Mouse (Mus musculus) intestine, postnatal 0 days (tissue): ENCODE measurements at regions not wholly inside any gene's neighbourhood (a gene's known extent, or its start where the extent isn't known, plus 50 kb on each side); places are given as distances from the start of the nearest gene placed in this dataset.
"Not testable (repeated sequence)": the region's sequence is repeated elsewhere in the genome, so short reads cannot be mapped to it uniquely, and the experiment has no call there.

ENCODE experiments used
- ATAC-seq: fragments of 200-750 bp; cut with Nextera tagmentation; 2 replicates; pipeline ENCODE4 v1.8.0; 2017; ENCODE audit warnings: mild to moderate bottlenecking, moderate TSS enrichment, moderate library complexity
- H3K27ac ChIP-seq: fragments of 300-500 bp; sonication (generic); 2 replicates; pipeline ENCODE4 v1.5.1; 2014; ENCODE audit warnings: mild to moderate bottlenecking, low read depth, low read length, moderate library complexity
- H3K27me3 ChIP-seq: fragments of 300-500 bp; sonication (generic); replicated peaks from 2 replicates; pipeline ENCODE4 v1.6.1; 2014; ENCODE audit warnings: low read length, mixed read lengths; ENCODE audit not compliant: control insufficient read depth, insufficient read depth
- H3K36me3 ChIP-seq: fragments of 300-500 bp; sonication (generic); 2 replicates; pipeline ENCODE4 v1.6.1; 2014; ENCODE audit warnings: mild to moderate bottlenecking, moderate library complexity; ENCODE audit not compliant: control insufficient read depth, insufficient read depth
- H3K4me1 ChIP-seq: fragments of 300-500 bp; sonication (generic); replicated peaks from 2 replicates; pipeline ENCODE4 v1.6.1; 2014; ENCODE audit warnings: antibody characterized with exemption, low read length, mixed read lengths; ENCODE audit not compliant: control insufficient read depth, insufficient read depth
- H3K4me2 ChIP-seq: fragments of 300-500 bp; sonication (generic); replicated peaks from 2 replicates; pipeline ENCODE4 v1.6.1; 2014; ENCODE audit warnings: low read depth, mild to moderate bottlenecking, moderate library complexity
- H3K4me3 ChIP-seq: fragments of 300-500 bp; sonication (generic); 2 replicates; pipeline ENCODE4 v1.5.1; 2014; ENCODE audit warnings: low read depth, low read length
- H3K9ac ChIP-seq: fragments of 300-500 bp; sonication (generic); 2 replicates; pipeline ENCODE4 v1.6.1; 2014; ENCODE audit warnings: mild to moderate bottlenecking, low read depth, low read length
- H3K9me3 ChIP-seq: fragments of 300-500 bp; sonication (generic); 2 replicates; pipeline ENCODE4 v1.6.1; 2016; ENCODE audit warnings: mixed run types; ENCODE audit not compliant: control insufficient read depth
- CTCF ChIP-seq: sonication (generic); IDR thresholded peaks from 2 replicates; pipeline ENCODE4 v1.5.1; 2016; ENCODE audit warnings: low read depth, mild to moderate bottlenecking, control low read depth, antibody characterized with exemption, moderate library complexity
- WGBS: fragments of 180-500 bp; shearing (Covaris S2); extraction: QIAGEN DNeasy Blood & Tissue Kit; methylation state at CpG from one replicate; pipeline ENCODE4 v1.1.7; 2014; 5-methylcytosine and 5-hydroxymethylcytosine counted together

DNA sequence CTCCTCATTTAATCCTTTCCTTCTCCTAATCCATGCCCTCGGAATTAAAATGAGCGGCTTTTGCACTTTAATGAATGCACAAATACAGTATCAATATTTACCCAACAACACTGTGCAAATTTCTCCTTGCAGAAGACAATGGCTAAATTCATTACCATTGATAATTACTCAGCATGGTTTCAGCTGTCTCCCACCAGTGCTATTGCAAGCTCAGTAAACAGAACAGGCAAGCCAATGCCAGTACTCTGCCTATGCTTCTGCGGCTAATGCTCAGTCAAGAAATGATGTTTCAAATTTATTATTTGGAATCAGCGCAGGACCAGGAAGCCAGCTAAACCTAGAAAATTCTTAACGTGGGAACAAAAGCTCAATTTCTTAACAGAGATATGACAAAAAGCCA, 84.1 kb upstream of the Thsd7a start:
- H3K4me1 ChIP-seq = no peaks in the 10 kb centered on the region
- no peaks in the 10 kb centered on the region for H3K9me3 ChIP-seq
- no peak for TF ChIP-seq CTCF
- ATAC-seq = no peak
- no peak overlapping the region for H3K4me2 ChIP-seq
- H3K9ac ChIP-seq = no peak overlapping the region
- WGBS = 54% methylated on average over 5 of the region's 5 CpGs
- no peak overlapping the region for H3K27ac ChIP-seq
- no peak overlapping the region for H3K4me3 ChIP-seq
- H3K27me3 ChIP-seq = no peaks in the 10 kb centered on the region
- no peaks in the 10 kb centered on the region for H3K36me3 ChIP-seq

DNA sequence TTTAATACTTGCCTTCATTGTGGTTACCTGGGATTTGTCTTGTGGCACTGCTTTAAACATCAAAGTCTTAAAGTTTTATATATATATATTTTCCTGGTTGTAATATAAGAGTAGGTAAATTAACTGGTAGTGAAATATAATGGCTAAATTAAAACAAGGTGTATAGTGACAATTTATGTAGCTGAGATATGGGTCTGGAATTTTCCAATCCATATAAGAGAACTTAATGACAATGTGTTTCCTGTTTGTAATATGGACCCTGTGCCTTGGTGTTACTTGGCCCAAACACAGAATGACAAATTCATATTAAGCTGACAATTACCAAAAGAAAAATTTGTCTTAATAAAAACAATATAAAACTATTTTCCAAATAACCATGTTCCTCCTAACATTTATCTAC, 82.7 kb upstream of the Thsd7a start:
- no peak for ATAC-seq
- Histone ChIP-seq H3K4me1 (no peaks in the 10 kb centered on the region), H3K9ac (no peak overlapping the region), H3K9me3 (no peaks in the 10 kb centered on the region), H3K36me3 (no peaks in the 10 kb centered on the region), H3K27ac (no peak overlapping the region), H3K27me3 (no peaks in the 10 kb centered on the region), H3K4me3 (no peak overlapping the region), H3K4me2 (no peak overlapping the region)
- no peak for TF ChIP-seq CTCF

DNA sequence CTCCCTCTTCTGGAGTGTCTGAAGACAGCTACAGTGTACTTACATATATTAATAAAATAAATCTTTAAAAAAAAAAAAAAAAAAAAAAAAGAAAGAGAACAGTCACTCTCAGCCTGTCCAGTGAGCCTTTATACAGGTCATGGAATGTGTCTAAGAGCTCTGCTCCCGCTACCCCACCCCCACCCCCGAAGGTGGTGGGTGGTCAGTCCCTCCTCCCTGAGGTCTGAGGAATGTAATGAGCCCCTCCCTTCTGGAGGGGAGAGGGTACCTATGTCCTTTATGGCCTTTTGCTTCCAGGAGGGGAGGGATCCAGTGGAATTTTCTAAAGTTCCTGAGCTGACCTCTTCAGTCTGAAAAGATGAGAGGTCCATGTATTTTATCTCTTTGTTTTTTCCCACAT, 82.3 kb upstream of the Thsd7a start:
- no peak for ATAC-seq
- no peak for TF ChIP-seq CTCF
- WGBS = 81% methylated on average over 2 of the region's 2 CpGs

DNA sequence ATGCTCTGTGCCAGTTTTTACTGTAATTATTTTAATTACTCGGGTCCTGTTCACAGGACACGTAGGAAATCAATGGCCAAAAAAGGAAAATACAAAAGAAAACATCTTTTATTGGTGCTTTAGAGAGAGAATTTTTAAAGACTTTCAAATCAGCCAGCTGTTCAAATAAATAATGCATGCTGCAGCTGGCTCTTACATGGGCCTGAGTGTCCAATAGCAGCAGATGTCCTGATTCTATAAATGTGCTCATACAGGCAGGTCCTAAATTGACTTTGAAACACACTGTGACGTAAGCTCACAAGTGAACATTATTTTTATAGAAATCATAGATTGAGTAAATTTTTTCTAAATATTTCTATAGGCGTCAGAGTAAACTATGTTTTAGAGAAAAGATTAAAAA, 78.5 kb upstream of the Thsd7a start:
- H3K36me3 ChIP-seq = no peaks in the 10 kb centered on the region
- H3K4me2 ChIP-seq = no peak overlapping the region
- WGBS = 75% methylated on average over 4 of the region's 4 CpGs
- no peak for TF ChIP-seq CTCF
- H3K9me3 ChIP-seq = no peaks in the 10 kb centered on the region
- no peak overlapping the region for H3K9ac ChIP-seq
- no peak overlapping the region for H3K27ac ChIP-seq
- no peaks in the 10 kb centered on the region for H3K27me3 ChIP-seq
- H3K4me3 ChIP-seq = no peak overlapping the region
- H3K4me1 ChIP-seq = no peaks in the 10 kb centered on the region
- ATAC-seq = no peak

More for the DNA sequence above, 82.3 kb upstream of the Thsd7a start:
- no peak overlapping the region for H3K4me2 ChIP-seq
- no peaks in the 10 kb centered on the region for H3K27me3 ChIP-seq
- no peak overlapping the region for H3K4me3 ChIP-seq
- H3K9ac ChIP-seq = no peak overlapping the region
- H3K36me3 ChIP-seq = no peaks in the 10 kb centered on the region
- H3K27ac ChIP-seq = no peak overlapping the region
- no peaks in the 10 kb centered on the region for H3K4me1 ChIP-seq
- no peaks in the 10 kb centered on the region for H3K9me3 ChIP-seq

DNA sequence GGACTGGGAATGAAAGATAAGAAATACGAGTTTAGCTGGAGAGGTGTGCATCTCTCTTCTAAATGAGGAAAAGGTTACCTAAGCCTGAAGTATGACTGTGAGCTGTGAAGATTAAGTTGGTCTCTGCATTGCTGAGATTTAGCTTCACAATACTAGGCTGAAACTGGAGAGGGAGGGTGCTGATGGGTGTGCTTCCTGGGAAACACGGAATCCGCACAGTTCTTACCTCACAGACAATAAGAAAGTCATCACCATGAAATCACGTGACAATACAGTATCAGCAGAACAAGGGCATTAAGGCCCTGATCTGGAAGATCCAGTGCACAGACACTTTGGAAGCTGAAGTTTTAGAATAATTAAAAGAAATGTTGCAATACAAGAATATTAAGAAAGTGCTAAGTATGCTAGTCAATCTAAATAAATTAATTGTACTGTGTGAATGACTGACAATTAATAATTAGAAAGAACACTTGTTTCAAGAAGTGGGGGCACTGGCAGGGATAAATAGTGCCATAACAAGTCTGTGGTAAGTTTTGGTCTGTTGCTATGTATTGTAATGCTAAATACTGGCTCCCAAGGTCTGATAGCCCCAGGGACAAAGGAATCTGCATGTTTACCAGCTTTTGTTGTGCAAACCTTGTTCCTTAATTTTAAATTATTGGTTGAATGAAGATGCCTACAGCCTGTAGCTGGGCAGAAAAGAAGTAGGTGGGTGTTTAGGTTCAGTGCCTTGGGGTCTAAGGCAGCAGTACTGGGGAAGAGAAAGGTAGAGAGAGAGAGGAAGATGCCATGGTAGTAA, 66.0 kb upstream of the Thsd7a start:
- Histone ChIP-seq H3K4me3 (no peak overlapping the region), H3K4me1 (no peaks in the 10 kb centered on the region), H3K27ac (no peak overlapping the region), H3K36me3 (no peaks in the 10 kb centered on the region), H3K27me3 (no peaks in the 10 kb centered on the region), H3K9ac (no peak overlapping the region), H3K4me2 (no peak overlapping the region), H3K9me3 (no peaks in the 10 kb centered on the region)
- 74% methylated on average over 4 of the region's 4 CpGs for WGBS
- TF ChIP-seq CTCF = no peak
- ATAC-seq = no peak

DNA sequence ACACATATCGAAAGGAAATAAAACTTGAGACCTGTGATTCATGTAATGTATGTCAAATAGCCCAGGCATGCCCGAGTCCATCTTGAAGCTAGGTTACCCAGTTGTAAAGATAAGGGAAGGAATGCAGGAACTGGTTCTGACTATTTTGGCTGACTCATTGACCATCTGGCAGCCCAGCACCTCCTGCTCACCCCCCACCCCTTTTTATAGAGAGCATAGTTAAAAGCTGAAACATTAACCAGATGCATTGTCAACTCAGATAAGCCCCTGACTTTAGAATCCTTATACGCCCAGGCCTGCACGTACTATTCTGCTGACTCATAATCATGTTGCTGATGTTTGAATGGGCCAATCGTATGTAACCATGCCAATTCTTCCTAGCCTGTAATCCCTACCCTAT, 64.6 kb upstream of the Thsd7a start:
- H3K9me3 ChIP-seq, H3K36me3 ChIP-seq, H3K4me1 ChIP-seq, H3K27me3 ChIP-seq, H3K4me3 ChIP-seq, H3K27ac ChIP-seq, H3K4me2 ChIP-seq, H3K9ac ChIP-seq: not testable (repeated sequence)
- peak; percentile 82 for ATAC-seq
- WGBS = 21% methylated on average over 5 of the region's 5 CpGs

DNA sequence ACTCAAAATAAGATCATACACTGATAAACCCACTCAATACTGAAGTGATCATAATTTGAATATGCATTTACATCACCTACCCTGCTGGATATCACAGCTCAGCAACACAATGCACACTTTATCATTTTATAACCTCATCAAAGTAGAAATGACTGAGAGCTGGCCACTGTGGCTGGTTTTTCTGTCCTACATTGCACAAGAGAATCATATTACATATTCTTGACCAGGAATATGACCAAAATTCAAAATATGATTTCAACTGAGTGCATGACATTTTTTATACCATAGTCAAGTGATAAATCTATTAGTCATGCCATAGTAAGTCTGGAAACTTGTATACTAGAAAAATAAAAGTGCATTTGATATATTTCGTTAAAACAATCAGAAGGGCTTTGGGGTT, 63.3 kb upstream of the Thsd7a start:
- peak; percentile 25; the same call in 1 of the 2 replicates for ATAC-seq
- no peaks in the 10 kb centered on the region for H3K36me3 ChIP-seq
- no peak for TF ChIP-seq CTCF
- no peaks in the 10 kb centered on the region for H3K9me3 ChIP-seq
- 94% methylated on average over 1 of the region's 1 CpGs for WGBS
- no peak overlapping the region for H3K27ac ChIP-seq
- no peaks in the 10 kb centered on the region for H3K4me1 ChIP-seq
- H3K4me2 ChIP-seq = no peak overlapping the region
- H3K9ac ChIP-seq = no peak overlapping the region
- no peak overlapping the region for H3K4me3 ChIP-seq
- H3K27me3 ChIP-seq = no peaks in the 10 kb centered on the region
